Mouse (Mus musculus) small intestine, adult 2 months (tissue): Measurements from ENCODE around the gene Nfrkb. TPM values are rescaled to one million over a fixed set of nuclear protein-coding genes. Genes with fewer than 3 reads are reported as not detected.
A peak's percentile ranks its signal among the peaks of the same experiment; 100 is the strongest.

Experiments
- H3K27ac ChIP-seq: fragments of 200-500 bp; 2 replicates; pipeline ENCODE4 v1.5.1; 2012; ENCODE audit warnings: low read depth, low read length, control low read depth, inconsistent platforms; ENCODE audit not compliant: insufficient read depth
- H3K27me3 ChIP-seq: fragments of 200-500 bp; 2 replicates; pipeline ENCODE4 v1.6.1; 2012; ENCODE audit warnings: mild to moderate bottlenecking, moderate library complexity, low read length, inconsistent platforms; ENCODE audit not compliant: control insufficient read depth, insufficient read depth
- H3K36me3 ChIP-seq: fragments of 200-500 bp; 2 replicates; pipeline ENCODE4 v1.6.1; 2012; ENCODE audit warnings: mild to moderate bottlenecking, low read length, control low read depth, inconsistent platforms; ENCODE audit not compliant: control insufficient read depth, insufficient read depth
- H3K4me1 ChIP-seq: fragments of 200-500 bp; 2 replicates; pipeline ENCODE4 v1.6.1; 2012; ENCODE audit warnings: low read length, inconsistent platforms, mixed read lengths; ENCODE audit not compliant: control insufficient read depth, insufficient read depth, insufficient read length
- H3K4me3 ChIP-seq: fragments of 200-500 bp; 2 replicates; pipeline ENCODE4 v1.5.1; 2012; ENCODE audit warnings: low read depth, mild to moderate bottlenecking, control low read depth, inconsistent platforms, low read length, moderate library complexity
- CTCF ChIP-seq: fragments of 200-500 bp; IDR thresholded peaks from 2 replicates; pipeline ENCODE4 v1.5.1; 2012; ENCODE audit warnings: low read depth, mild to moderate bottlenecking, control low read depth, inconsistent platforms, low read length, moderate library complexity, mixed read lengths; ENCODE audit not compliant: insufficient replicate concordance, insufficient read length; ENCODE audit errors: extremely low read depth
- POLR2A ChIP-seq: fragments of 200-500 bp; IDR thresholded peaks from 2 replicates; pipeline ENCODE4 v1.6.1; 2012; ENCODE audit warnings: low read depth, mild to moderate bottlenecking, control low read depth, inconsistent platforms, low read length, moderate library complexity
- WGBS: fragments of 180-500 bp; shearing (Covaris S2); methylation state at CpG from one replicate; pipeline ENCODE4 v1.1.7; 2018; 5-methylcytosine and 5-hydroxymethylcytosine counted together
- polyA plus RNA-seq: library from polyadenylated mRNA; depleted of rRNA; stranded (reverse); fragments of >200 nt; gene quantifications from 2 replicates; pipeline ENCODE4 v1.2.3, GENCODE M21; 2012

Nfrkb gene
- polyA plus RNA-seq, 1 experiment = 11.1 TPM

GRCm38 (mm10) chr9:31386368-31387180 lies 582 bp downstream of the Nfrkb start:
- H3K4me1 ChIP-seq = peaks cover 7% of the 10 kb centered on the region
- no peak overlapping the region for H3K27ac ChIP-seq
- H3K27me3 ChIP-seq = no peaks in the 10 kb centered on the region
- TF ChIP-seq POLR2A = no peak
- no peak for TF ChIP-seq CTCF
- H3K36me3 ChIP-seq = peaks cover 7% of the 10 kb centered on the region
- 3% methylated on average over 44 of the region's 44 CpGs for WGBS
- peak overlapping the region; percentile 97 for H3K4me3 ChIP-seq

GRCm38 (mm10) chr9:31387206-31387605 lies 1.2 kb downstream of the Nfrkb start:
- H3K4me3 ChIP-seq = no peak overlapping the region
- H3K27me3 ChIP-seq = no peaks in the 10 kb centered on the region
- TF ChIP-seq POLR2A (no peak), CTCF (no peak)
- 77% methylated on average over 5 of the region's 5 CpGs for WGBS
- H3K4me1 ChIP-seq = peaks cover 7% of the 10 kb centered on the region
- peaks cover 12% of the 10 kb centered on the region for H3K36me3 ChIP-seq
- no peak overlapping the region for H3K27ac ChIP-seq

- peak; percentile 91; the same call in 1 of the 2 replicates for TF ChIP-seq CTCF
- TF ChIP-seq POLR2A = no peak
These were observed 14.4 kb downstream of the Nfrkb start for GRCm38 (mm10) chr9:31400441-31400840.

GRCm38 (mm10) chr9:31404311-31404710 lies 18.3 kb downstream of the Nfrkb start:
- TF ChIP-seq CTCF (no peak), POLR2A (no peak)
- WGBS = 75% methylated on average over 2 of the region's 2 CpGs
- H3K27me3 ChIP-seq = no peaks in the 10 kb centered on the region
- H3K4me1 ChIP-seq = no peaks in the 10 kb centered on the region
- H3K36me3 ChIP-seq = peaks cover 67% of the 10 kb centered on the region
- no peak overlapping the region for H3K4me3 ChIP-seq
- no peak overlapping the region for H3K27ac ChIP-seq

More at GRCm38 (mm10) chr9:31400441-31400840, 14.4 kb downstream of the Nfrkb start:
- Histone ChIP-seq H3K4me3 (no peak overlapping the region), H3K4me1 (no peaks in the 10 kb centered on the region), H3K27me3 (no peaks in the 10 kb centered on the region), H3K36me3 (peaks cover 78% of the 10 kb centered on the region), H3K27ac (no peak overlapping the region)
- 43% methylated on average over 4 of the region's 4 CpGs for WGBS

- WGBS = 41% methylated on average over 6 of the region's 6 CpGs
- peak; percentile 90; the same call in 1 of the 2 replicates for TF ChIP-seq CTCF
- no peak for TF ChIP-seq POLR2A
- H3K27ac ChIP-seq = no peak overlapping the region
- H3K27me3 ChIP-seq = no peaks in the 10 kb centered on the region
- no peak overlapping the region for H3K4me3 ChIP-seq
- no peaks in the 10 kb centered on the region for H3K4me1 ChIP-seq
- H3K36me3 ChIP-seq = peaks cover 72% of the 10 kb centered on the region
These were observed 19.2 kb downstream of the Nfrkb start for GRCm38 (mm10) chr9:31405217-31405616.

GRCm38 (mm10) chr9:31412165-31412564 lies 26.2 kb downstream of the Nfrkb start:
- Histone ChIP-seq H3K36me3 (peaks cover 79% of the 10 kb centered on the region), H3K4me1 (0 out of 2 replicates have a peak, but pooled peaks cover 1% of the 10 kb centered on the region), H3K4me3 (no peak overlapping the region), H3K27ac (no peak overlapping the region), H3K27me3 (no peaks in the 10 kb centered on the region)
- TF ChIP-seq CTCF = no peak
- no peak for TF ChIP-seq POLR2A
- 89% methylated on average over 4 of the region's 4 CpGs for WGBS

- 92% methylated on average over 1 of the region's 1 CpGs for WGBS
- Histone ChIP-seq H3K36me3 (peaks cover 63% of the 10 kb centered on the region), H3K27ac (no peak overlapping the region)
These were observed 32.8 kb downstream of the Nfrkb start for GRCm38 (mm10) chr9:31418821-31419220.

GRCm38 (mm10) chr9:31422143-31422542 lies 36.2 kb downstream of the Nfrkb start:
- no peak for TF ChIP-seq CTCF
- no peak for TF ChIP-seq POLR2A
- H3K27ac ChIP-seq = no peak overlapping the region
- no peak overlapping the region for H3K4me3 ChIP-seq
- 58% methylated on average over 5 of the region's 5 CpGs for WGBS
- no peaks in the 10 kb centered on the region for H3K4me1 ChIP-seq
- H3K27me3 ChIP-seq = no peaks in the 10 kb centered on the region
- peaks cover 48% of the 10 kb centered on the region for H3K36me3 ChIP-seq

More at GRCm38 (mm10) chr9:31418821-31419220, 32.8 kb downstream of the Nfrkb start:
- Histone ChIP-seq H3K4me1 (0 out of 2 replicates have a peak, but pooled peaks cover 1% of the 10 kb centered on the region), H3K27me3 (no peaks in the 10 kb centered on the region), H3K4me3 (no peak overlapping the region)
- TF ChIP-seq POLR2A = no peak
- no peak for TF ChIP-seq CTCF
